Mouse (Mus musculus) lung, postnatal 10 days (tissue): ENCODE measurements around the gene Sprr2j-ps.

ENCODE experiments used
- DNase-seq: peaks from one replicate; pipeline ENCODE4 v3.0.0; 2021

Sprr2j-ps gene

GRCm38 (mm10) chr3:92417782-92418181 lies at the start of gene Sprr2j-ps:
Gene Sprr2j-ps, plus strand, starts transcription at chr3:92418082.
- no peak for DNase-seq

- DNase-seq = no peak
Measured at GRCm38 (mm10) chr3:92373613-92374012, 44.3 kb upstream of the Sprr2j-ps start.

GRCm38 (mm10) chr3:92385385-92385784 lies 32.5 kb upstream of the Sprr2j-ps start, which contains the start of gene Sprr2h:
Gene Sprr2h, plus strand, starts transcription at chr3:92385685.
- DNase-seq = no peak

- DNase-seq = no peak
Measured at GRCm38 (mm10) chr3:92394301-92394700, 23.6 kb upstream of the Sprr2j-ps start.

GRCm38 (mm10) chr3:92407691-92408090 lies 10.2 kb upstream of the Sprr2j-ps start, which contains the start of gene Sprr2i:
Gene Sprr2i, plus strand, starts transcription at chr3:92407991.
- DNase-seq = no peak

DNA sequence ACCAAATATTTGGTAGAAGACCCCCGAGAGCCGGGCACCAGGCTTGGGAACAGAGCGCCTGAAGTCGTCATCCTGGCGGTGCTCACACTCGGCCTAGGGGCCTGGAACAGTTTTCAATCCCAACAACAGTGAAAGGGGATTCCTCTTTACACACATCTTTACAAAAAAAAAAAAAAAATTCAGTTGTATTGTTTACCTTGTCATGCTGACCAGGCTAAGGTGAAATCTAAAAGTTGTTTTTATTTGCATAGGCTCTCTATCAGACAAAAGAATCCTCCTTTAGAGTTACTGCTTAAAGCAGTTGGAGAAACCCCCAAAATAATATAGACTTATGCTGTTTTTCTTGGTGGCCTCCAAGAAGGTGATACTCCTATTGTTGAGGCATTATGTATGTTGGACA lies 11.4 kb downstream of the Sprr2j-ps start, which contains the start of gene Gm9774:
Gene Gm9774 (minus strand): TSS at position 101 of the 400 bp plus-strand sequence.
- DNase-seq = no peak

DNA sequence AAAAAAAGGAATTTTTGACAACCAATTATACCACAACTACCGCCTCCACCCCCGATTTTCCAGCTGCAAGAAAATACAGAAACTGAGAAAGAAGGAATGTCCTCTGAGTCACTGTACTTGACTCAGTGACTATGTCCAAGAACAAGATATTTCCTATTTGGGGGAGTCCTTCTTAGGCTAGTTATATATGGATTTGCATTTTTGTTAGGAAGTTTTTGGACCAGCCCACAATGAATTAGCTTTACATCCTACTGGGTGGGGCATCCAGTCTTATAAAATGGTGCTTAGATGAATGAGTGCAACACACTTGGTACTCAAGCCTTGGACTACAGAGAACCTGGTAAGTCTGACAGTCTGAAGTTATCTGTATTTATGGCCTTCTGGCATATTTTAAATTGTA lies 14.4 kb downstream of the Sprr2j-ps start, which contains the start of gene Sprr2k:
Gene Sprr2k (plus strand): TSS at position 301 of the 400 bp plus-strand sequence.
- no peak for DNase-seq

GRCm38 (mm10) chr3:92438689-92439088 lies 20.8 kb downstream of the Sprr2j-ps start, which contains the start of gene Sprr1b:
Gene Sprr1b, minus strand, starts transcription at chr3:92438789.
- no peak for DNase-seq

DNA sequence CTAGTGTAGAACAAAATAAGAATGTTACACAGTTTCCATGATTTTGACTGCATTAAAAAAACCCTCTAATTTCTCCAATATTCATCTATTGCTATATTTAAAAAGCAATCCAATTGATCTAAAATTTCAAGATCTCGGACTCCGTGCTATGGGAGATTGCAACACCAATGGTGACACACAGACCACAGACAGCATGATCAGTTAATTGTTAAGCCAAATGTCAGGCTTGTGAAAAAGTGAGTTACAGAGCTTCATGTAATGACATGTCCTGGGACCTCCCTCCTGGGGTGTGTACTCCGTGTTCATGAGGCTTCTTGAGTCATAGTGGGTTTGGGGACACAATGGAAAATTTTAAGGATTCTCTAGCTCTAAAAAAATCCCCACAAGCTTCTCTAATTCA lies 22.3 kb downstream of the Sprr2j-ps start:
- no peak for DNase-seq

- DNase-seq = no peak
Measured at GRCm38 (mm10) chr3:92455151-92455550, 37.3 kb downstream of the Sprr2j-ps start.

GRCm38 (mm10) chr3:92458620-92459019 lies 40.7 kb downstream of the Sprr2j-ps start, which contains the start of gene Sprr3:
Gene Sprr3, minus strand, starts transcription at chr3:92458720.
- DNase-seq = no peak

- no peak for DNase-seq
Measured at GRCm38 (mm10) chr3:92466576-92466975, 48.7 kb downstream of the Sprr2j-ps start.

DNA sequence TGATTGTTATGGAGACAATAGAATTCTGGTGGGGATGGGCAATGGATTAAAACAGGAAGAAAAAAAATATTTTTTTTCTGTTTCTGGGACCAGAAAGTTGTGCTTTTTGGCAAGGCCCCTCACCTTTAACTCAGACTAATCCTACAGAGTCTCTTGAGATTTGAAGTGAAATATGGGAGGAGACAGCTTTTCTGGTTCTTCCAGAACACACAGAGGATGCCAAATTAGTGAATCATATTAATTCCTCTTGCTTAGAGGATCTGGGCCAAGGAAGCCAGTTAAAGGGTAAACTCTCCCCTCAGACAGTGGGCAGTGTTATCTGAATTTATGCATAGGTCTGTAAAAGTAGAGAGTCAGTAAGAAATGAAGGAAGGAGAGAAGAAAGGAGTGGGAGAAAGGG lies 49.5 kb downstream of the Sprr2j-ps start:
- DNase-seq = no peak
